In the genomic region with DNA sequence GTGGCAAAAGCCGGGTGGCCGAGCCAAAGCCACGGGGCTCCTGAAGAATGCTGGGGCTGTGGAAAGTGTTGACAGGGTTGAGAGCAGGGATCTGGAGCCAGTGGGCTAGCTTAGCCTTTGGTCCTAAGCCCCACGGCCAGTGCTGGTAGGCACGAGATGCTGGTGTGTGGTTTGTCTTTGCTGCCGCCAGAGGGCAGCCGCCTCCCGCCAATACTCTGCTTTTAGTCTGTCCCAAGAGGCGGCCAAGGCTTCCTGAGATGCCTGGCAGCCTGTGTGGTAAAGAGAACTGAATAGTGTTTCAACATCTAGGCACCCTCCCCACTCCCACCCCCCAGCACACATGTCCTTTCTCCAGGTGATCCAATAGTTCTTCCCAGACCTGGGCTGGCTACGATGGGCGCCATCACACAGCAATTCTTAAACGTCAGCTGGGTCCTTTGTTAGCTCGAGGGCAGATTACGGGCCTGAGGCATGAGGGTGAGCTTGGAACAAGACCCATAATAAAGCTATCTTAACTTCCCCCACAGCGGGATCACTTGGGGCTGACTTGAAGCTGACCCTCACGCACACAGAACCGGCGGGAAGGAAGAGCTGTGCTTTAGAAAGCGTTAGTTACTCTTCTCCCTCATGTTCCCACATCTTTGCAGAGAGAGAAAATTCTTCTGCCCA, we compare ENCODE assay signal across 8 mouse cellular contexts. TPM values are rescaled to one million over a fixed set of nuclear protein-coding genes. Genes with fewer than 3 reads are reported as not detected.
DNase-seq lines count a peak whose midpoint lies in the region; ATAC-seq lines count a peak whose summit lies in the region.

No protein-coding gene starts in this region.

- no peak overlapping the region for H3K9ac ChIP-seq in embryonic facial prominence, embryonic 12.5 days
- H3K9ac ChIP-seq in kidney, embryonic 15.5 days: no peak overlapping the region
- H3K9ac ChIP-seq in liver, embryonic 13.5 days: no peak overlapping the region
- H3K9ac ChIP-seq in neural tube, embryonic 13.5 days: no peak overlapping the region
- H3K9ac ChIP-seq in stomach, embryonic 16.5 days (ENCODE audit: low read length): no peak overlapping the region

- peak; percentile 64; the same call in 1 of the 2 replicates for ATAC-seq in embryonic facial prominence, embryonic 12.5 days (ENCODE audit: insufficient number of reproducible peaks, insufficient read depth, low FRiP score, low TSS enrichment)
- peak; percentile 72; the same call in 1 of the 2 replicates for ATAC-seq in kidney, embryonic 15.5 days (replicated peaks; ENCODE audit: low FRiP score)
- no peak for ATAC-seq in liver, embryonic 13.5 days (ENCODE audit: low read depth)
- peak; percentile 84 for ATAC-seq in neural tube, embryonic 13.5 days (ENCODE audit: low read depth)
- peak; percentile 79; the same call in 1 of the 2 replicates for ATAC-seq in stomach, embryonic 16.5 days (ENCODE audit: insufficient read depth, low FRiP score)

- WGBS in embryonic facial prominence, embryonic 12.5 days: 21% methylated on average over 19 of the region's 19 CpGs
- WGBS in kidney, embryonic 15.5 days: 24% methylated on average over 19 of the region's 19 CpGs
- 33% methylated on average over 19 of the region's 19 CpGs for WGBS in liver, embryonic 13.5 days (ENCODE audit: insufficient replicate concordance)
- WGBS in neural tube, embryonic 13.5 days: 16% methylated on average over 19 of the region's 19 CpGs
- WGBS in stomach, embryonic 16.5 days: 34% methylated on average over 19 of the region's 19 CpGs

- peaks cover 42% of the 10 kb centered on the region for H3K4me1 ChIP-seq in embryonic facial prominence, embryonic 12.5 days
- H3K4me1 ChIP-seq in kidney, embryonic 15.5 days: peaks cover 31% of the 10 kb centered on the region
- H3K4me1 ChIP-seq in liver, embryonic 13.5 days (replicated peaks): no peaks in the 10 kb centered on the region
- H3K4me1 ChIP-seq in neural tube, embryonic 13.5 days (replicated peaks): peaks cover 43% of the 10 kb centered on the region
- 0 out of 2 replicates have a peak, but pooled peaks cover 2% of the 10 kb centered on the region for H3K4me1 ChIP-seq in stomach, embryonic 16.5 days (ENCODE audit: control insufficient read depth, insufficient read depth, low read length)

- no peak overlapping the region for H3K4me2 ChIP-seq in embryonic facial prominence, embryonic 12.5 days (replicated peaks)
- no peak overlapping the region for H3K4me2 ChIP-seq in kidney, embryonic 15.5 days
- no peak overlapping the region for H3K4me2 ChIP-seq in liver, embryonic 13.5 days
- no peak overlapping the region for H3K4me2 ChIP-seq in neural tube, embryonic 13.5 days
- H3K4me2 ChIP-seq in stomach, embryonic 16.5 days (ENCODE audit: low read depth, low read length): no peak overlapping the region

- 0 out of 2 replicates have a peak overlapping the region, but pooled peaks have one; percentile 1 for H3K27ac ChIP-seq in embryonic facial prominence, embryonic 12.5 days
- H3K27ac ChIP-seq in kidney, embryonic 15.5 days: 0 out of 2 replicates have a peak overlapping the region, but pooled peaks have one; percentile 20
- H3K27ac ChIP-seq in liver, embryonic 13.5 days: no peak overlapping the region
- H3K27ac ChIP-seq in neural tube, embryonic 13.5 days (replicated peaks): no peak overlapping the region
- no peak overlapping the region for H3K27ac ChIP-seq in stomach, embryonic 16.5 days (ENCODE audit: low read length)

- no peaks in the 10 kb centered on the region for H3K36me3 ChIP-seq in embryonic facial prominence, embryonic 12.5 days
- no peaks in the 10 kb centered on the region for H3K36me3 ChIP-seq in kidney, embryonic 15.5 days
- H3K36me3 ChIP-seq in liver, embryonic 13.5 days: no peaks in the 10 kb centered on the region
- H3K36me3 ChIP-seq in neural tube, embryonic 13.5 days: no peaks in the 10 kb centered on the region
- no peaks in the 10 kb centered on the region for H3K36me3 ChIP-seq in stomach, embryonic 16.5 days (ENCODE audit: control insufficient read depth, insufficient read depth, low read length)

- H3K4me3 ChIP-seq in embryonic facial prominence, embryonic 12.5 days: no peak overlapping the region
- H3K4me3 ChIP-seq in kidney, embryonic 15.5 days (replicated peaks): no peak overlapping the region
- no peak overlapping the region for H3K4me3 ChIP-seq in liver, embryonic 13.5 days (replicated peaks)
- H3K4me3 ChIP-seq in neural tube, embryonic 13.5 days: no peak overlapping the region
- H3K4me3 ChIP-seq in stomach, embryonic 16.5 days (replicated peaks; ENCODE audit: low read length): no peak overlapping the region

- H3K27me3 ChIP-seq in embryonic facial prominence, embryonic 12.5 days: peaks cover 9% of the 10 kb centered on the region
- peaks cover 19% of the 10 kb centered on the region for H3K27me3 ChIP-seq in kidney, embryonic 15.5 days
- peaks cover 23% of the 10 kb centered on the region for H3K27me3 ChIP-seq in liver, embryonic 13.5 days
- H3K27me3 ChIP-seq in neural tube, embryonic 13.5 days: peaks cover 36% of the 10 kb centered on the region
- 0 out of 2 replicates have a peak, but pooled peaks cover 2% of the 10 kb centered on the region for H3K27me3 ChIP-seq in stomach, embryonic 16.5 days (ENCODE audit: control insufficient read depth, insufficient read depth, low read length)

- no peaks in the 10 kb centered on the region for H3K9me3 ChIP-seq in embryonic facial prominence, embryonic 12.5 days
- no peaks in the 10 kb centered on the region for H3K9me3 ChIP-seq in kidney, embryonic 15.5 days (replicated peaks)
- no peaks in the 10 kb centered on the region for H3K9me3 ChIP-seq in liver, embryonic 13.5 days (replicated peaks)
- no peaks in the 10 kb centered on the region for H3K9me3 ChIP-seq in neural tube, embryonic 13.5 days
- no peaks in the 10 kb centered on the region for H3K9me3 ChIP-seq in stomach, embryonic 16.5 days (replicated peaks; ENCODE audit: control insufficient read depth, low read length)

- DNase-seq in 3T3-L1 (ENCODE audit: low read depth, low spot score): peak; percentile 80
- DNase-seq in adrenal gland, postnatal 10 days: peak; percentile 86
- DNase-seq in heart, adult 9 months (ENCODE audit: low spot score in 2 of 2): peak; percentile 63 to 74
- DNase-seq in liver, embryonic 13.5 days: peak; percentile 9

RNA-seq across cellular contexts. Expression of gene Stra6, which starts 25.0 kb away (rescaled TPM):
- 1 to 10 TPM; 1.1 to 1.3 TPM for total RNA-seq in adrenal gland, postnatal 10 days (2021)
- polyA plus RNA-seq in embryonic facial prominence, embryonic 12.5 days (2016; fragmentation: Nextera tagmentation; extraction: Ambion mirVana): 30.1 and 38.1 TPM in 2 replicates
- polyA plus RNA-seq in kidney, embryonic 15.5 days (2015; fragmentation: Nextera tagmentation; extraction: Ambion mirVana): 28.0 and 29.7 TPM in 2 replicates
- polyA plus RNA-seq in liver, embryonic 13.5 days (2015; fragmentation: Nextera tagmentation; extraction: Ambion mirVana): 0.05 and 0.35 TPM in 2 replicates
- polyA plus RNA-seq in neural tube, embryonic 13.5 days (2015; fragmentation: Nextera tagmentation; extraction: Ambion mirVana): 47.5 and 48.5 TPM in 2 replicates
- 1.4 and 2.2 TPM in 2 replicates for polyA plus RNA-seq in stomach, embryonic 16.5 days (2015; fragmentation: Nextera tagmentation; extraction: Ambion mirVana)

RNA-seq across cellular contexts. Expression of gene Cyp11a1, which starts 32.4 kb away (rescaled TPM):
- total RNA-seq in adrenal gland, postnatal 10 days (2021): 1,000 to 10,000 TPM; 1,564 to 1,873 TPM
- 0.13 TPM in 1 of 2 replicates, not detected in the other for polyA plus RNA-seq in embryonic facial prominence, embryonic 12.5 days (2016; fragmentation: Nextera tagmentation; extraction: Ambion mirVana)
- polyA plus RNA-seq in kidney, embryonic 15.5 days (2015; fragmentation: Nextera tagmentation; extraction: Ambion mirVana): 15.7 and 46.0 TPM in 2 replicates
- polyA plus RNA-seq in liver, embryonic 13.5 days (2015; fragmentation: Nextera tagmentation; extraction: Ambion mirVana): 0.41 and 0.46 TPM in 2 replicates
- 0.14 and 0.18 TPM in 2 replicates for polyA plus RNA-seq in neural tube, embryonic 13.5 days (2015; fragmentation: Nextera tagmentation; extraction: Ambion mirVana)
- 1.5 and 7.6 TPM in 2 replicates for polyA plus RNA-seq in stomach, embryonic 16.5 days (2015; fragmentation: Nextera tagmentation; extraction: Ambion mirVana)

Comparison
In these comparisons a context has a peak if more than half of its experiments do, and no peak if none do; other contexts are left out.
1. DNase-seq: peak in every context shown above with its lines; median percentile 86 in adrenal gland, postnatal 10 days; 80 in 3T3-L1; 68 in heart, adult 9 months; 9 in liver, embryonic 13.5 days.
2. H3K27ac ChIP-seq: peak in embryonic facial prominence, embryonic 12.5 days (single experiment) and kidney, embryonic 15.5 days (single experiment); none in liver, embryonic 13.5 days (single experiment), neural tube, embryonic 13.5 days (single experiment) and stomach, embryonic 16.5 days (single experiment).